Mouse (Mus musculus): ENCODE data around the gene Olfr815.
"Not testable (repeated sequence)": the region's sequence is repeated elsewhere in the genome, so short reads cannot be mapped to it uniquely, and the experiment has no call there.

Gene Olfr815

DNA sequence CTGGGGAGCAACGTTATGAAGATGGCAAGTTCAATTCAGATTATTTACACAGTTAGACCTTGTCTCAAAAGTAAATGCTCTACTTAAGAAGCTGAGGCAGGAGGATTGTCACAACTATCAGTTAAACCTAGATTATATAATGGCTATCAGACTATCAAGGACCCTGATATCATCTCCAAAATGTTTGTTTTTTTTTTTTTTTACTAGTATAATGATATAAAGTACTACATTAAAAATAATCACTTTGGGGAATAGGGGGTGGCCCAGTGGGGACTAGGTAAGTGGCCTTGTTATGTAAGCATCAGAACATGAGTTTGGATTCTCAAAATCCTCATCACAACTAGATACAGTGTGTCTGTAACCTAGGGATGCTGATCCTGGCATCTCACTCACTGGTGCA lies at the start of gene Olfr815:
Gene Olfr815 (minus strand): TSS at position 101 of the 400 bp plus-strand sequence.
- DNase-seq: not testable (repeated sequence)

DNA sequence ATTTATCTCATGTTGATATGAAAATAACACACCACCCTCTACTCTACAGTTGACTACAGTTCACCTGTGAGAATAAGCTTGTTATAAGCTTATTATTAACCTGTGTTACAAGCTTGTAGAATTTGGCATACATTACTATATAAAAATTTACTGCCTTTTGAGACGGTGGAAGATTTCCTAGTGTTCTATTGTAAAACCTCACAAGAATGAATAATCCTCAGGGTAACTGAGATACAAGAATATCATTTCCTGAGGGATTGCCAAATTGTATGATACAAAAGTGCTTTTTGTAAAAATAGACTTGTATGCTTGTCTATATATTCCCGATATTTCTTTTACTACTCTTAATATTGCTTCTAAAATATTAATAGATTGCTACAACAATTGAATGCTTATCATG lies 43.3 kb upstream of the Olfr815 start, which contains the start of gene Olfr818:
Gene Olfr818 (minus strand): TSS at position 101 of the 400 bp plus-strand sequence.
- no peak for DNase-seq

- DNase-seq: no peak
Measured at GRCm38 (mm10) chr10:129915497-129915896, 9.8 kb upstream of the Olfr815 start, which contains the start of gene Olfr816. Gene Olfr816, minus strand, starts transcription at chr10:129915597.

- DNase-seq: no peak
Measured at GRCm38 (mm10) chr10:129885934-129886333, 19.7 kb downstream of the Olfr815 start.

DNA sequence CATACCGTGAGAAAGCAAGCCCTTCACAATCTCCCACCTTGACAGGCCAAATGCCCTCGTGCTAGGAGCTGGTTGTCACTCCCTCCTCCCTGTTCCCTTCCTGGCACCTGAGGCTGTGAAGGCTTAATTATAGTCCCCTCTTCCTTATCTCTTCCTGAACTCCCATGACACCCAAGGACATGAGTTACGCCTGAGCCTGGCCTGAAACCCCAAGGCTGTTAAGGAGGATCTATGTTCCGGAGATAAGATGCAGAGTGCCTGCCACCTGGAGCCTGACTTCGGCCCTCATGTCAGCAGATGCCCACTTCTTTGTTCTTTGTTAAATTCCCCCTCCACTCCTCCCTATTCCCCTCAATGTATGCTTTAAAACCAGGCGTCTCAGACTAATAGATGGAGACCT lies 20.2 kb downstream of the Olfr815 start:
- DNase-seq: not testable (repeated sequence)

DNA sequence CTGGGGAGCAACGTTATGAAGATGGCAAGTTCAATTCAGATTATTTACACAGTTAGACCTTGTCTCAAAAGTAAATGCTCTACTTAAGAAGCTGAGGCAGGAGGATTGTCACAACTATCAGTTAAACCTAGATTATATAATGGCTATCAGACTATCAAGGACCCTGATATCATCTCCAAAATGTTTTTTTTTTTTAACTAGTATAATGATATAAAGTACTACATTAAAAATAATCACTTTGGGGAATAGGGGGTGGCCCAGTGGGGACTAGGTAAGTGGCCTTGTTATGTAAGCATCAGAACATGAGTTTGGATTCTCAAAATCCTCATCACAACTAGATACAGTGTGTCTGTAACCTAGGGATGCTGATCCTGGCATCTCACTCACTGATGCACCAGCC lies 25.9 kb downstream of the Olfr815 start, which contains the start of gene Olfr814:
Gene Olfr814 (minus strand): TSS at position 101 of the 400 bp plus-strand sequence.
- DNase-seq: not testable (repeated sequence)

DNA sequence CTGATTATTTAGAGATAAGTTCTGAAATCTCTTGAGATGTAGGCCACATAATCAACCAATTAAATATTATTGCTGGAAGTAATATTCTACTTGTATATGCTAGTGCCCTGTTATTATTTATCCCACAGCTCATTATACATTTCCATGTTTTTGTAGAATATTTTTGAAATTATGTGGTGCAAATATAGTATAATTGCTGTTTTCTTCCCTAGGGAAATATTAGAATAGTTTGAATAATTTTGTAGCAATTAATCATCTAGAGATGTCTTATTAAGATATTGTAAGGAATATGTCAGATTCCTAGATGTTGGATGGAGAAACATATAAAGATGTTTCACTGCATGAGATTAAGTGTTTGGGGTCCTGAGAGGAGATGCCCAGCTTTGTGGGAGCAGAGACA lies 50.6 kb downstream of the Olfr815 start, which contains the start of gene Olfr813:
Gene Olfr813 (plus strand): TSS at position 301 of the 400 bp plus-strand sequence.
- no peak for DNase-seq

Measured in cerebellum, adult 11 months (tissue).